Mouse (Mus musculus) embryo, embryonic 10.5 days (tissue): Measurements from ENCODE around the gene Magi2.
A peak's percentile ranks its signal among the peaks of the same experiment; 100 is the strongest.
"Not testable (repeated sequence)": the region's sequence is repeated elsewhere in the genome, so short reads cannot be mapped to it uniquely, and the experiment has no call there.

Source experiments
- DNase-seq: peaks from one replicate; pipeline ENCODE4 v3.0.0-alpha.2; 2015; ENCODE audit warnings: low spot score

The Magi2 gene

DNA sequence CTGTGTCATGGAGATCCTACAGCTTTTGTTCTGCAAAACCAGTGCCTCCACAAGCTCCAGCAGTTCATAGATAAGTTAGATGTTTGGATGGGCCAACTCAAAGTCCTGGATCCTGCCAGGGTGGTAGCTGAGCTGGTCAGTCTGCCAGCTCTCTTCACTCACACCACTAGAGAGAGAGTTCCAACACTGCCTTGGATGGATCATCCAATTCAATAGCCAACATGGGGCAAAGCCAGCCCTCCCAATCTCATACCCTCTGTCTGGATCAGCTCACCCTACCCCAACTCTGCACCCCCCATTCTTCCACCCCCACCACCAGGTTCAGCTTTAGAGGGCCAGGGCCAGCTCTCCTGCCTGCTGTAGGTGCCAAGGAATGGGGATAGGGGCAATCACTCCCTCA lies 235.7 kb downstream of the Magi2 start:
- no peak for DNase-seq

DNA sequence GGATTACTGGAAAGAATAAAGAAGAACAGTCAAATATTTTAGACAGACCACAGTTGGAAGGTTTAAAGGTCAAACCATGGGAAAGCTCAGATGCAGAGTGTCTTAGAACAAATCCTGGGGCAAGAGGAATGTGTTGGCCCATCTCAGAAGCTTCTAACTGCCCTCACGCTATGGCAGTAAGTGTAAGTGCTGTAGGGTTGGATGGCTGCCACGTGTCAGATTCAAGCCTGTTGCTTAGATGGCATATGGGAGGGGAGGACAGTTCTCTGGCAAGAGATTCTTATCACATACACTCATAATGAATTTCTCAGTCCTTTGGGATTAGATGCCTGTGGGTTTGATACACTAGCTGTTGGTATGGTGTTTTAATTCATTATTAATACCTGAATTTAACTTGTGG lies 238.5 kb downstream of the Magi2 start:
- DNase-seq, result no peak

DNA sequence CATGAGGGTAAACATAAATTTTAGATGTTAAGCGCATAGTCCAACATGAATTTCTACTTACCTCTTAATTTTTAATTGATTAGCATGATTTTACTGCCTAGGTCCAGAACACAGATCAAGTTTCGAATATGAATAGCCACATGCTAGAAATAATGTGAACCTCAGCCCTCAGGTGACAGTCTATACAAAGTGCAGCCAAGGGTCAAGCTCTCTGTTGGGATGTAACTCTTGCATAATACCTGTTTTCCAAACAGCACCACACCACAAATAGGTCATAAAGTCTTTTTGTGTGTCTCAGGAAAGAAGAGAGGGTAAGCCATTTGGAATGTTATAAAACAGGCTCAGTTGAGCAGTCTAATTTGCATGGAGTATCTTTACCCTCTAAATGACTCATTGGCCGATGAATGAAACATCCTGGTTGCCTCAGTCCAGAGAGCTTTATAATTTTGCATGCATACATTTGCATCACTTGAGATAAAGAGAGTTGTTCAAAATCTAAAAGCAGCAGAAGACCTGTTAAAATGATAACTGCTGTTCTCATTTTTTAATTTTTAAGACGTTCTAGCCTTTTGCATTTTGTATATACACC lies 246.1 kb downstream of the Magi2 start:
- DNase-seq, result no peak

DNA sequence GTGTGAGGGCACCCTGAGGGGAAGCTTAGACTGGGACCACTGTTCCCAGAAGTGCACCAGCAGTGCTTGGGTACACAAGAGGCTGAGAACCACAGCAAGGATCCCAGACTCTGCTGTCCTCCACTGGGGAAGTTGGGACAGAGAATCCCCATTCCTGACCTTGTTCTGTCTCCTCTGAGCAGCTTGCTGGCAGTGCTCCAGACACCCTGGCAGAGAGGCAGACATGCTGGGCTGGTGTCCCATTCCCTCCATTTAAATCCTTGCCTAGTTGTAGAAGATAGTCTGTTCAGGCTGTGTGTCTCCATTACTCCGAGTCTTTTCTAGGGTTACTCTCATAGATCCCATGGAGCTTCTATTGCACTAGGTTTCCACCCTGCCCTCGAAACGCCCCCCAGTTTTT lies 256.1 kb downstream of the Magi2 start:
- DNase-seq, result no peak

DNA sequence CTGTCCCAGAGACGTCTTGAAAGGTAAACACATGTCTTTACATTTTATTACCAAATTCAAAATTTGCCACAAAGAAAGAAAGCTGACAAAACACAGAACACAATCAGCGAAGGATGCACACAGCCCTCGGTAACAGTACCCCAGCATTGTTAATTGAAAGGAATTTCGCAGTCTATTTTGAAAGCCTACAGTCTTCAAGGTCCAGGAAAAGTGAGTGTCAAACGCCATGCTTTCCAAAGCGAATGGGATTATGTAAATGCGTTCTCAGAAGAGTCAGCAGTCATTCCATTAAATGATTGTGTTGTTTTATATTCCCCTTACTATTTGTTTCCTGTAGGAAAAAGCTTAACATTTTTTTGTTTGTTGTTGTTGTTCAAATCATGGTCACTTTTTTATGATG lies 261.1 kb downstream of the Magi2 start:
- no peak for DNase-seq

DNA sequence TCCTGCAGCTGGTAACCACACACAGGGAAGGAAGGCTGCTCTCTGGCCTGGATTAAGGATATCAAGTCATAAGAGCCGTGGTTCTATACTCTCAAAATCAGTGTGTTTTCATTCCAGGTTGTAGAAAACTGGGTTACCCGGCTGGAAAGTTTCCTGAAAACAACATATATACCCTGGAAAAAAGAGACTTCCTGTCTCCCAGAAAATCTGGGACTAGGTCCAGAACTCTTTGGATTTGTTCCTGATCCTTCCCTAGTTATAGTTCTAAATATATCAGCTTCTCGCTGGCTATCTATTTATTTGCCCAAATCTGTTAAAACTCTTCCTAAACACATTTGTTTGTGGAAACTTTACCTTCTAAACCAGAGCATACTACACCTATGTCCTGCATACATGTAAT lies 274.2 kb downstream of the Magi2 start:
- DNase-seq, result no peak

DNA sequence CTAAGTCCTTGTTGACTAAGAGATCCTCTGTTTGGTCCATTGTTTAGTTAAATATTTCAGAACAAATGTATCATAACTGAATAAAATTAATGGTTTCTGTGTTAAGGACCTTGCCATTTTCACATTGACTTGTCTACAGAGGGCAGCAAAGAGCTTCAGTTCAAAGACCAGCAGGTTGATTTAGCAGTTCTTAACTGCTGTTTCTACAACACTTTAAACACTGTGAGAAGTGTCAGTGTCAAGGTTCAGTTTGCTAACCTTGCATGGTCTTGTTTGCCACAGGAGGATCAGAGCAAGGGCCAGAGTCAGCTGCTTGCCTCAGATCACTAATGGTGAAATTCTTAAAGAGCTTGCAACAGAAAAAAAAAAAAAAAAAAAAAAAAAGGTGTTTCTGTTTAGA lies 295.3 kb downstream of the Magi2 start:
- peak; percentile 74 for DNase-seq

DNA sequence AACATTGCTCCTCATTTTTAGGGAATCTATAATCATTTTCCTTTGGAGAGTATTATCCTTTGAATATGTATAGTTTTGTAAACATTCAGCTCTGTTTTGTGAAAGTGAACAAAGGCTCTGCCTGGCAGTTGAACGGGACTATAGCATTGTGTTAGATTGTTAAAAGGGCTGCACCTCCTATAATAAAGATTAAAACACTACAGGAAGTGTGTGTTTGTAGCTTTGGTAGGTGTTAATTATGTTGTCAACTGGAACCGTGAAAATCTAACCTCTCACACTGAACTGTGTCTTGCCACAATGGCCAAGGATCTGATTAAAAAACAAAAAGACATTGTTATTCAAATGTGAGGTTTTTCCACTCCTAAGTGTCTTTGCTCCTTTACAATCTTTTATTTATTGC lies 312.5 kb downstream of the Magi2 start:
- DNase-seq, result no peak

DNA sequence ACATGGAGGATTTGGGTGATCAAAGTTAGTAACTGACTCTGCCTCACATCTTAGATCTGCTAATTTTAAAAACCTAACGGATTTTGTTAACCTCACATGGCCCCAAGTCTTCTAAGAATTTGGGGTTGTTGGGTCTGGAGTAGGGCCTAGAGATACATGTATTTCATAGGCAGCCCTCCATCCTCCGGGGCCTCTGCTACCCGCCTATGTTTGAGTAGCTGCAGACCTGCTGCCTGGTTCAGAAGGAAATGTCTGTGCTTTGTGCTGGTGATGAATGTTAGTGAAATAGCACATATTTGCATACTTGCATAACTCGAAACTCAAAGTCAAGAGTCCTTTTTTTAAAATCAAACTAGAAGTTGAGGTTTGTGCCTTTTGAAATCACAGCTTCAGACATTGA lies 319.6 kb downstream of the Magi2 start:
- no peak for DNase-seq

DNA sequence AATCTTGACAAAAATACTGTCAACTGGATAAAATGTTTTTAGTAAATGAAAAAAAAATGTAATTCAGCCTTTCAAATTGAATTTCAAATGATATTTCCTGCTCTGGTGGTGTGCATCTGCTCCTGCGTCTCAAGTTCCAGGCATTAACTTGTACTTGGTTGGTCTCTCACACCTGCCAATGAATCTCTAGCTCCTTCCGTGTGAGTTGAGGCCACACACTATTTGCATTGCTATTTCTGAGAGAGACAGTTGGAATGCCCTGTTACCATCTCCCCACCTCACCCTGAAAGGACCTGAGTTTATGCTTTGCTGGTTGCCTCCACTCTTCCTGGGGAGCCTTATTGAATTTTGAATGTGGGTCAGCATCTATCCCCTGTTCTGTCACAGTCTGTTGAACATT lies 320.1 kb downstream of the Magi2 start:
- no peak for DNase-seq

DNA sequence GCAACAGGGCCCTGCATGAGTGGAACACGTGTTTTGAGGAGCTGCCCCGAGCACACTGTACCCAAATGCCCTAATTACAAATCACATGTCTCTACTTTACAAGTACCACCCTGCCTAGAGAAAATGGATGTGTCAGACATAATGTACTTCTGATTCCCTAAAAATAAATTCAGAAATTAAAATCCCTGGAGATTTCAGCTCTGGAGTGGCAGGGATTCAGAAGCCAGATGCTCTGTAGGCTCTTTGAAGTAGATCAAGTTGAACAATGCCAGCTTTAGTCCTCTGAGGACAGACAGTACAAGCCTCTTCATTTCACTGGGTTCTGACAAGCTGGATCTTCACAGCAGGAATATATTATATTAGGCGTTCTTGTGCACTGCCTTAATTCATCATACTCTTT lies 326.7 kb downstream of the Magi2 start:
- DNase-seq, result no peak

DNA sequence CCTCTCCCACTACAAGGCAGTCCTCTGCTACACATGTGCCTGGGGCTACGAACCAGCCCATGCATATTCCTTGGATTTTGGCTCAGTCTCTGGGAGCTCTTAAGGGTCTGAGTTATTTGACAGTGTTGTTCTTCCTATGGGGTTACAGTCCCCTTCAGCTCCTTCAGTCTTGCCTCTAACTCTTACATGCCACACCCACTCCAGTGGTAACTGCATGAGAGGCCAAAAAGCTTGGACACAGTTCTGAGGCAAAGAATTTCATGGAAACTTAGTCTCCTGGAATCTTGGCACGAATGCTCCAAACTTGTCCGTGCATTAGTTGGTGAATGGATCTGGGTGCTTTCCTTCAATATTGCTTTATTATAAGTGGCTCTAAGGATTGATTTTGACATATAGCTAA lies 338.8 kb downstream of the Magi2 start:
- DNase-seq, result no peak

DNA sequence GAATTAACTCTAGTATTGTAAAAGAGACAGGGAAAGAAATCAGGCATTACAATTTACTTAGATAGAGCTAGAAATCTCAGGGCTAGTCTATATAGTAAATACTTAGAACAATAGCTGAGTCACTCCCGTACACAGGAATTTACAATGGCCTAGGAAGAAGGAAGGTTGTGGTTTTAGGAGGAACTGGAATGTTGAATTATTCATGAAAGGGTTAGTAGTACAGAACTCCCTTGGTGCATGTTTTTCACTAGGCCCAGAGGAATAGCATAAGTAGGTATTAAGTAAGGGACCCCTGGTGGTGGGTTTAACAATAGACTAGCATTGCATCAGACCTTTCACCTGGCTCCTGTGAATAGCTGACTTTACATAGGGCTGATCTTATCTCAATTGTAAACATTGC lies 339.3 kb downstream of the Magi2 start:
- DNase-seq, result not testable (repeated sequence)

DNA sequence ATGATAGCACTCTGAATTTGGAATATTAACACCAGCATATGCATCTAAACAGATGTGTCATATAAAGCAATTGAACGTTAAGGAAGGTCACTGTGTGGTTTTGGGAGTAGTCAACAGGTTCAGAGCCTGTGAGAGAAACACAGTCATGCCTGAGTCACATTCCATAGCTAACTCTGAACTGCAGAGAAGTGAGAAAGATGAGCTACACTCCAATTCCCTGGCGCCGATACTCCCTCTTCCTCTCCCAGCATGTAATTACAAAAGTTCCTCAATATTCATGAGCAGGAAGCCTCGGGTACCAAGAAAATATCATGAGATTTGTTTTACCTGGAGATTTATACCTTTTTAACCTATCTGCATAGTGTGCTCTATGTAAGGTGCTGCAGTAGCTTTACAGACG lies 380.9 kb downstream of the Magi2 start:
- no peak for DNase-seq

DNA sequence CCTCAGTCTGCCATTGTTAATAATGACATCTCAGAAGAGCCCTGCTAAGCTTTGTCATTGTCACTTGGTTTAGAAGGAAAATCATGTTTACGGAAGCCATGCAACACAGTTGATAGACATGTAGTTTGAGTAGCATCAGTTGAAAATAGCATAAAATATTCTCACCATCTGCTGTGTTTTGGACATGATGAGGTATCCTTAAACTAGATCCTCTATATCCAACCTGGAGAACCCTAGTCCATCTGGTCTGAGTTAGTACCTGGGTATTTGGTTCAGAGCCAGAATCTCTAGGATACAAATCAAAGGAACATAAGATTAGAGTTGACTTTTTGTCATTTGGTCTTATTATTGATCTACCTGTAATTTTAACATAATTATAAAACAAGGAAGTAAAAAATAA lies 385.0 kb downstream of the Magi2 start:
- no peak for DNase-seq

DNA sequence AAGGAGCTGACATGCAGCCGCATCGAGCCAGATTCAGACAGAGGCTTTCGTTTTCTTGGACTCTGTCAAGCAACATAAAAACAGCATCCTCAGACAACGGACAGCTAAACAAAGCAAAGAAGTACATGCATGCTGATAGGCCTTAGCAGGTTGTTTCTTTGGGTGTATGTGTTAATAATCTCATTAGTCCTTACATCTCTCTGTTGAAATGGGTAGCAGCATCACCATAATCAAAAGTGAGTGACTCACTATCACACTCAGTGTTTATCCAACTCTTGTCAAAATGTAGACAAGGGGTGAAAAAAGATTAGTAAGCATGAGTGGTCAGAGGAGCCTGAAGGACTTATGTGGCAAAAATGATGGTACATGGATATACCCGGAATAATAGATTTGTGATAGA lies 394.8 kb downstream of the Magi2 start:
- no peak for DNase-seq

DNA sequence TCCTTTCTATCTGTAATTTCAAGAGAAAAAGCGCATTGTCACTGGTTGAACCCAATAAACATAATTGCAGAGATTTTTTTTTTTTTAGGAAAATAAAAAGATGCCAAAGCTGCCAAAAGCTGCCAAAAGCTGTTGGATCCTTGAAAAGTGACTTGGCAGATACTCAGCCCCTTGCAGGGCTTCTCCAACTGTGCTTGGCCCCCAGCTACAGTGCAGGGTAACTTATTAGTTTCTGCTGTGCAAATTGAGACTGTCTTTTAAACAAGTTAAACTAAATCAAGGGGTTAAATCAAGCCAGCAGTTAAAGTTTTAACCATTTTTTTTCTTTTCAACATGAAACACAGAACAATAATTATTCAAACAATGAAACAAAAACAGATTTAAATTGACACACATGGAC lies 407.1 kb downstream of the Magi2 start:
- no peak for DNase-seq

DNA sequence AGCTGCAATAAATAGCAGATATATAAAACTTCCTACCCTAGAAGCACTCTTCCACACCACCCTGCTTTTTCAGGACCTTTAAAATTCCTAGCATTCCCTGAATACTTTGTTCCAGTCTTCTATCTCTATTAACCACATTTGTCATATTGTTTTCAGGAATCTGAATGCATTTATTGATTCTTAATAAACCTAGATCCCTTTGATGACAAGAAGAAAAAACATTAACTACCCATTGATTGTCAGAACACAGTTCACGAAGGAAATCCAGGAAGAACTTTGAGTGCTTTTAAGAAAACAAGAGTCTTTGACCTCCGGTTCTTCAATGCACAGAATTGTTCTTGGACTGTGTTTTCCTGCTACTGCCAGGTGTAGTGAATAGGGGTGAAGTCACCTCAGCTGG lies 411.0 kb downstream of the Magi2 start:
- no peak for DNase-seq

DNA sequence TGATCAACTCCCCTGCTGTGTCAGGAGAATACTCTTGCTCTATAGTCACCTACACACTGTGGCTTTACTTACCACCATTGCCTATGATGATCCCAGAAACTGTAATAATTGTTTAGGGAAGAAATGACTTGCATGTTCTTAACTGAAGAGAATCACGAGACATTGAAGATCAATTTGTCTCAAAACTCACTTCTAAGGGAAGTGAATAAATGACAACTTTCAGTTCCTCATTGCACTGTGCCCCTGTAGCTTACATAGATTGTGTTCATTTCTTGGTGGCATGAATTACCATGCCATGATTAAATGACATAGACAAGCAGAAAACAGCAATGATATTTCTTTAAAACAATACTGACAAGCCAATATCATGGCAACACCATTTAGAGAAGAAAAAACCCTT lies 429.1 kb downstream of the Magi2 start:
- no peak for DNase-seq

DNA sequence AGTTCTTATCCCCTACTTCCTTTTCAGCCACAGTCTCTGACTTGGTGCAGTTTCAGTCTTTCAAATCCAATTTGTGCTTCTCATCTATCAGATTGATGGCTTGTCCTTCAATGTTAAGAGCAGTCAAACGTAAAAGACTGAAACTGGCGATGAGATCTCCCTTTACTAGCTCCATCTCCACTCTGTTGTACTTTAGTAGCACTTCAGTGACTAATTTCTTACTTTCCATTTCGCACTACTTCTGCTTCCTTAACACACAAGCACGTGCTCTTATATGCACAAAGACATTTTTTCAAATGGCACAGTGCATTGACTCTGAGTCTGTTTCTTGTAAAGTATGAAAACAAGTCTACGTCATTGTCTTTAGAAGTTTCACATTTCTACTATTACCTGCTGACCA lies 439.6 kb downstream of the Magi2 start:
- DNase-seq, result no peak

DNA sequence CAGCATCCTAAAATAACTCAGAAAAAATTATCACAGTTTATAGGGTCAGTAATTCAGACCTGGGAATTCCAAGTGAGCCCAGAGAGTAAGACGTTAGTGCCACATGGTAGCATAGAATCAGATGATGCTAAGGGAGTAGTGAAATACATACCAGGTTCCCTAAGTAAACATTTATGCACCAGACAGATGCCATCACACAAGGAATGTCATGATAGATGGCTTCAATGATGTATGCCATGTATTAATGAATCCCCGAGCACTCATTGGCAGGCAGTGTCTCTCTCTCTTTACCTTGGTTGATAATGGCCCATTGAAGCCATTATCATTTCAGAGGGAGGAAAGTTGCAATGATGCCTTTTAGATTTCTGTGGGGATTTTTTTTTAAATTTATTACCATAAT lies 490.5 kb downstream of the Magi2 start:
- no peak for DNase-seq

DNA sequence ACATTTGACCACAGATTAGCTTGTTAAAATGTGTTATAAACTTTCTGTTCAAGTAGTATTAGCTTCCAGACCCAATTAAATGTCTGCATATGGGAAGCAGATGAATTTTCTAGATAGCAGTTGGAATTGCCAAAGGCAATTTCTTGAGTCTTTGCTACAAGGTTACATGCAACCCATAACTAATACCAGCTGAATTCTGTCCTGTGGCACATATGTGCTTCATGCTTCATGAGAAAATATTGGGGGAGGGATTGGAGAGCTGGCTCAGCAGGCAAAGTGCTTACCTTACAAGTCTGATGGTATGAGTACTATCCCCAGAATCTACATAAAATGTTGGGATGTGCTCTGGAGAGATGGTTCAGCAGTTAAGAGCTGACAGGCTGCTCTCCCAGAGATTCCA lies 499.4 kb downstream of the Magi2 start:
- no peak for DNase-seq

DNA sequence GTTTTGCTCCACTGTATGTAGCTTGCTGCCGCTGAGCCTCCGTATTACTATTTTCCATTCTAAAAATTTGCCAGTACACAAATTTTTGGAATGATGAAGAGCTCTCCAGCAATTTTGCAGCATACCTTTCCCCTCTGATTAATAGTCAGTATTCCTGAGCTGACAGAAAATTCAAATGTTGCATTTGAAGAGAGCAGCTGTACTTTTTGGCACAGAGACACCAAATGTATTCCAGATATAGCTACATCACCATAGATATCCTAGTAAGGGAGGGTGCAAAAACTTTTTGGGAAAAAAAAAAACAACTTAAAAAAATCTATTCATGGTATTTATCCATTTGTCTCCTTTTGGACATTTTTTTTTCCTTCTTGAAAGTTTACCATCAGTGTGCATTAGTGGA lies 518.5 kb downstream of the Magi2 start:
- no peak for DNase-seq

DNA sequence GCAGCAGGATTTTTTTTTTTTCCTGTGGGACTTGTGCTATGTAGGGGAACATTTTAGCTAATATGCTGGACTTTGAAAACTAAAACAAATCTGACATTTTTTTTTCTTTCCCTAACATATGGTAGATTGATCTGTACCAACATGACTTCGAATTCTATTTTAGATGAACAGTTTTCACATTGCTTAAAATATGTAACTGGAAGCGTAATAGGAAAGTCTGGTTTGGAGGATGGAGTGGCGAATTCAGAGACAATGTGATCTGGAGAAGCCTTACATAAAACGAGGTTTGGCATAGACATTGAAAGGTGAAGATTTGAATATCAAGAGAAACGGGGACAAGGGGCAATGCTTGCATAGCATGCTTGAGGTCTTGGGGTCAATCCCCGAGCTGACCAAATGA lies 519.1 kb downstream of the Magi2 start:
- DNase-seq, result no peak

DNA sequence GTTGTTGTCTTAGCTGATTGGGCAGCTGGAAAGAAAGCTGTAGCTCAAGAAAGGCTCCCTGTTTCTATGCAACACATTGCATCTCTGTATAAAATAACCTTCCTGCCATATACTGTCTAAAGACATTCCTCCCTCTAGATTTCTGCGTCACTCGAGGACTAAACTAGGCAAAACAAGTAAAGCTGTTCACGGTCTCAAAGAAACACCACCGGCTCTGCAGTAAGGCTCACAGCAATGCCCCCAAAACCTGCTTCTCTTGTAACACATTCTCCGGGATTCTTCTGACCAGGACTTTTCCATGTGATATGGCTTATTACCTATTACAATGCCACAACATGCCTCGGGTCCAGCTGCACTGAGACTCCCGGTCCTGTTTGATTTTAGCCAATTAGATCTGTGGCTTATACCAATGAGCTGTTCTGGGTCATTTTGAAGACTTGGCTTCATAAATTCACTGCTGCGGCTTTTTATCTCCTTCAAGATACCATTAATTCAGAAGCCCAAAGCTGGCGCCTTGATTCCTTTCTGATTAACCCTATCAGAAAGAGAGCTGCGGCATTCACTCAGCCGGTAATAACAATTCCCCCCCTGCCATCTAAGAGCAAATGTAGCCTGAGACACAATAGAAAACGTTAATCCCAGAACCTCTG lies 520.2 kb downstream of the Magi2 start:
- peak; percentile 15 for DNase-seq
